Mouse (Mus musculus): ENCODE results near the gene Fgf12. TPM values are rescaled to one million over a fixed set of nuclear protein-coding genes. Genes with fewer than 3 reads are reported as not detected.
A peak's percentile ranks its signal among the peaks of the same experiment; 100 is the strongest.

The Fgf12 gene
- total RNA-seq, 2 experiments from 2014 or later = 0.07 to 0.11 TPM

GRCm38 (mm10) chr16:28625689-28626088, 127.2 kb downstream of the Fgf12 start:
- no peak for ATAC-seq (ENCODE audit: poor library complexity, severe bottlenecking)

- no peak for ATAC-seq (ENCODE audit: poor library complexity, severe bottlenecking)
These were observed 138.5 kb downstream of the Fgf12 start for GRCm38 (mm10) chr16:28614412-28614811.

- ATAC-seq (ENCODE audit: poor library complexity, severe bottlenecking) = no peak
These were observed 141.9 kb downstream of the Fgf12 start for GRCm38 (mm10) chr16:28610940-28611339.

GRCm38 (mm10) chr16:28603155-28603554, 149.7 kb downstream of the Fgf12 start:
- no peak for ATAC-seq (ENCODE audit: poor library complexity, severe bottlenecking)

- no peak for ATAC-seq (ENCODE audit: poor library complexity, severe bottlenecking)
These were observed 151.1 kb downstream of the Fgf12 start for GRCm38 (mm10) chr16:28601723-28602122.

- ATAC-seq (ENCODE audit: poor library complexity, severe bottlenecking) = no peak
These were observed 156.8 kb downstream of the Fgf12 start for GRCm38 (mm10) chr16:28596112-28596511.

- ATAC-seq (ENCODE audit: poor library complexity, severe bottlenecking) = peak; percentile 67
These were observed 159.6 kb downstream of the Fgf12 start for GRCm38 (mm10) chr16:28593075-28593915.

GRCm38 (mm10) chr16:28592466-28592865, 160.4 kb downstream of the Fgf12 start:
- no peak for ATAC-seq (ENCODE audit: poor library complexity, severe bottlenecking)

- no peak for ATAC-seq (ENCODE audit: poor library complexity, severe bottlenecking)
These were observed 161.3 kb downstream of the Fgf12 start for GRCm38 (mm10) chr16:28591583-28591982.

GRCm38 (mm10) chr16:28572212-28572611, 180.7 kb downstream of the Fgf12 start:
- no peak for ATAC-seq (ENCODE audit: poor library complexity, severe bottlenecking)

- no peak for ATAC-seq (ENCODE audit: poor library complexity, severe bottlenecking)
These were observed 188.1 kb downstream of the Fgf12 start for GRCm38 (mm10) chr16:28564716-28565217.

GRCm38 (mm10) chr16:28564075-28564715, 188.7 kb downstream of the Fgf12 start:
- ATAC-seq (ENCODE audit: poor library complexity, severe bottlenecking) = no peak

- no peak for ATAC-seq (ENCODE audit: poor library complexity, severe bottlenecking)
These were observed 190.0 kb downstream of the Fgf12 start for GRCm38 (mm10) chr16:28562847-28563246.

GRCm38 (mm10) chr16:28555219-28555618, 197.6 kb downstream of the Fgf12 start:
- no peak for ATAC-seq (ENCODE audit: poor library complexity, severe bottlenecking)

GRCm38 (mm10) chr16:28539423-28539822, 213.4 kb downstream of the Fgf12 start:
- ATAC-seq (ENCODE audit: poor library complexity, severe bottlenecking) = no peak

GRCm38 (mm10) chr16:28517596-28518524, 235.0 kb downstream of the Fgf12 start:
- ATAC-seq (ENCODE audit: poor library complexity, severe bottlenecking) = peak; percentile 83

- ATAC-seq (ENCODE audit: poor library complexity, severe bottlenecking) = no peak
These were observed 240.4 kb downstream of the Fgf12 start for GRCm38 (mm10) chr16:28512446-28512845.

- ATAC-seq (ENCODE audit: poor library complexity, severe bottlenecking) = no peak
These were observed 241.5 kb downstream of the Fgf12 start for GRCm38 (mm10) chr16:28511413-28511812.

GRCm38 (mm10) chr16:28497971-28498607, 254.8 kb downstream of the Fgf12 start:
- ATAC-seq (ENCODE audit: poor library complexity, severe bottlenecking) = no peak

GRCm38 (mm10) chr16:28491711-28492110, 261.2 kb downstream of the Fgf12 start:
- no peak for ATAC-seq (ENCODE audit: poor library complexity, severe bottlenecking)
